Comparison of ENCODE assay signal across 9 mouse cellular contexts in genomic region chr8:70755661-70756475, GRCm38 (mm10). TPM values are rescaled to one million over a fixed set of nuclear protein-coding genes. Genes with fewer than 3 reads are reported as not detected.
A peak's percentile ranks its signal among the peaks of the same experiment; 100 is the strongest.
DNase-seq lines count a peak whose midpoint lies in the region; ATAC-seq and TF ChIP-seq lines count a peak whose summit lies in the region.
"Had no signal": no experiment of that assay in that cellular context is flagged by ENCODE, and none has a peak within 500 bp of the region (broad histone marks: within the 10 kb centered on the region; RNA-seq: fewer than 3 reads in every experiment).

No protein-coding gene starts in this region.

- TF ChIP-seq CTCF in stomach, postnatal 0 days (IDR thresholded peaks at IDR 0.05; ENCODE audit: low read depth): no peak

- H3K27ac ChIP-seq in kidney, embryonic 16.5 days (ENCODE audit: low read length): no peak overlapping the region
- H3K27ac ChIP-seq in liver, embryonic 15.5 days (replicated peaks): 0 out of 2 replicates have a peak overlapping the region, but pooled peaks have one; percentile 45
- H3K27ac ChIP-seq in stomach, postnatal 0 days (replicated peaks): no peak overlapping the region

- 84% methylated on average over 24 of the region's 24 CpGs for WGBS in kidney, embryonic 16.5 days
- 75% methylated on average over 24 of the region's 24 CpGs for WGBS in liver, embryonic 15.5 days (ENCODE audit: insufficient replicate concordance)
- WGBS in stomach, postnatal 0 days: 85% methylated on average over 24 of the region's 24 CpGs

- H3K9me3 ChIP-seq in kidney, embryonic 16.5 days (ENCODE audit: low read length): no peaks in the 10 kb centered on the region
- H3K9me3 ChIP-seq in liver, embryonic 15.5 days (replicated peaks): no peaks in the 10 kb centered on the region
- no peaks in the 10 kb centered on the region for H3K9me3 ChIP-seq in stomach, postnatal 0 days (ENCODE audit: control insufficient read depth, low read length)

- peak overlapping the region; percentile 98 for H3K4me2 ChIP-seq in kidney, embryonic 16.5 days (replicated peaks; ENCODE audit: low read depth, low read length)
- peak overlapping the region; percentile 90 for H3K4me2 ChIP-seq in liver, embryonic 15.5 days
- H3K4me2 ChIP-seq in stomach, postnatal 0 days (replicated peaks; ENCODE audit: low read depth): peak overlapping the region; percentile 96

- peak overlapping the region; percentile 72 for H3K4me3 ChIP-seq in kidney, embryonic 16.5 days (ENCODE audit: low read length)
- H3K4me3 ChIP-seq in liver, embryonic 15.5 days (replicated peaks): peak overlapping the region; percentile 66; the same call in 1 of the 2 replicates
- H3K4me3 ChIP-seq in stomach, postnatal 0 days (ENCODE audit: low read depth, low read length): no peak overlapping the region; the same call in 1 of the 2 replicates

- no peaks in the 10 kb centered on the region for H3K27me3 ChIP-seq in kidney, embryonic 16.5 days (ENCODE audit: insufficient read depth, low read length)
- H3K27me3 ChIP-seq in liver, embryonic 15.5 days: no peaks in the 10 kb centered on the region
- H3K27me3 ChIP-seq in stomach, postnatal 0 days (ENCODE audit: control insufficient read depth, insufficient read depth, low read length): no peaks in the 10 kb centered on the region

- H3K9ac ChIP-seq in kidney, embryonic 16.5 days (replicated peaks; ENCODE audit: low read length): peak overlapping the region; percentile 76; the same call in 1 of the 2 replicates
- H3K9ac ChIP-seq in liver, embryonic 15.5 days: peak overlapping the region; percentile 59; the same call in 1 of the 2 replicates
- H3K9ac ChIP-seq in stomach, postnatal 0 days (ENCODE audit: low read length): peak overlapping the region; percentile 83; the same call in 1 of the 2 replicates

- peaks cover 17% of the 10 kb centered on the region; the same call in 1 of the 2 replicates for H3K36me3 ChIP-seq in kidney, embryonic 16.5 days (ENCODE audit: insufficient read depth, low read length)
- peaks cover 26% of the 10 kb centered on the region for H3K36me3 ChIP-seq in liver, embryonic 15.5 days (replicated peaks)
- no peaks in the 10 kb centered on the region; the same call in 1 of the 2 replicates for H3K36me3 ChIP-seq in stomach, postnatal 0 days (ENCODE audit: control insufficient read depth, insufficient read depth, low read length)

- TF ChIP-seq EP300 in stomach, postnatal 0 days (optimal IDR thresholded peaks at IDR 0.05): no peak

- peaks cover 54% of the 10 kb centered on the region for H3K4me1 ChIP-seq in kidney, embryonic 16.5 days (ENCODE audit: insufficient read depth, low read length)
- H3K4me1 ChIP-seq in liver, embryonic 15.5 days (replicated peaks): peaks cover 65% of the 10 kb centered on the region
- H3K4me1 ChIP-seq in stomach, postnatal 0 days (replicated peaks; ENCODE audit: control insufficient read depth, insufficient read depth): peaks cover 7% of the 10 kb centered on the region; the same call in 1 of the 2 replicates

- no peak for ATAC-seq in kidney, embryonic 16.5 days (ENCODE audit: low FRiP score, low TSS enrichment)
- ATAC-seq in liver, embryonic 15.5 days (ENCODE audit: insufficient read depth): no peak
- no peak for ATAC-seq in stomach, postnatal 0 days (ENCODE audit: low FRiP score, low TSS enrichment)

- peak; percentile 7 to 10 for DNase-seq in left cerebral cortex, adult 18-20 months (ENCODE audit: low spot score in 2 of 2)
- no peak for DNase-seq in left cerebral cortex, adult 11 months (ENCODE audit: low spot score)
- peak; percentile 28 to 37 for DNase-seq in cerebellum, postnatal 10 days
- DNase-seq in gastrocnemius, postnatal 25 days: peak; percentile 13
- peak; percentile 16 for DNase-seq in stomach, postnatal 0 days (ENCODE audit: low spot score)
- no peak for DNase-seq in embryo, embryonic 10 days (ENCODE audit: low spot score)

RNA-seq across cellular contexts. Expression of gene Rab3a, which starts 1.4 kb away (rescaled TPM):
- total RNA-seq in left cerebral cortex, adult 18-20 months (2021): 100 to 1,000 TPM; 870 to 892 TPM
- 10 to 100 TPM; 40.0 to 40.4 TPM for total RNA-seq in gastrocnemius, postnatal 25 days (2021)
- 20.9 and 22.0 TPM in 2 replicates for polyA plus RNA-seq in kidney, embryonic 16.5 days (2015; fragmentation: Nextera tagmentation; extraction: Ambion mirVana)
- polyA plus RNA-seq in liver, embryonic 15.5 days (2015; fragmentation: Nextera tagmentation; extraction: Ambion mirVana): 2.7 and 3.5 TPM in 2 replicates
- polyA plus RNA-seq in stomach, postnatal 0 days (2015; fragmentation: Nextera tagmentation; extraction: Ambion mirVana): 18.9 and 19.0 TPM in 2 replicates

RNA-seq across cellular contexts. Expression of gene Mpv17l2, which starts 4.9 kb away (rescaled TPM):
- 10 to 100 TPM; 31.3 to 31.4 TPM for total RNA-seq in left cerebral cortex, adult 18-20 months (2021)
- 10 to 100 TPM; 19.6 to 25.6 TPM for total RNA-seq in gastrocnemius, postnatal 25 days (2021)
- polyA plus RNA-seq in kidney, embryonic 16.5 days (2015; fragmentation: Nextera tagmentation; extraction: Ambion mirVana): 57.0 and 60.4 TPM in 2 replicates
- polyA plus RNA-seq in liver, embryonic 15.5 days (2015; fragmentation: Nextera tagmentation; extraction: Ambion mirVana): 34.7 and 37.8 TPM in 2 replicates
- polyA plus RNA-seq in stomach, postnatal 0 days (2015; fragmentation: Nextera tagmentation; extraction: Ambion mirVana): 77.3 and 80.1 TPM in 2 replicates

RNA-seq across cellular contexts. Expression of gene Pik3r2, which starts 20.6 kb away (rescaled TPM):
- total RNA-seq in left cerebral cortex, adult 18-20 months (2021): 100 to 1,000 TPM; 150 to 153 TPM
- 10 to 100 TPM; 13.1 to 18.7 TPM for total RNA-seq in gastrocnemius, postnatal 25 days (2021)
- 72.8 and 77.3 TPM in 2 replicates for polyA plus RNA-seq in kidney, embryonic 16.5 days (2015; fragmentation: Nextera tagmentation; extraction: Ambion mirVana)
- polyA plus RNA-seq in liver, embryonic 15.5 days (2015; fragmentation: Nextera tagmentation; extraction: Ambion mirVana): 14.7 and 16.5 TPM in 2 replicates
- polyA plus RNA-seq in stomach, postnatal 0 days (2015; fragmentation: Nextera tagmentation; extraction: Ambion mirVana): 36.8 and 39.0 TPM in 2 replicates

RNA-seq across cellular contexts. Expression of gene Pde4c, which starts 32.3 kb away (rescaled TPM):
- 1 to 10 TPM; 1.6 to 3.4 TPM for total RNA-seq in left cerebral cortex, adult 18-20 months (2021)
- 1 to 10 TPM; 1.6 to 2.3 TPM for total RNA-seq in gastrocnemius, postnatal 25 days (2021)
- 8.8 and 11.6 TPM in 2 replicates for polyA plus RNA-seq in kidney, embryonic 16.5 days (2015; fragmentation: Nextera tagmentation; extraction: Ambion mirVana)
- 1.4 and 1.9 TPM in 2 replicates for polyA plus RNA-seq in liver, embryonic 15.5 days (2015; fragmentation: Nextera tagmentation; extraction: Ambion mirVana)
- polyA plus RNA-seq in stomach, postnatal 0 days (2015; fragmentation: Nextera tagmentation; extraction: Ambion mirVana): 0.27 and 0.35 TPM in 2 replicates

RNA-seq across cellular contexts. Expression of gene Gm3336, which starts 37.5 kb away (rescaled TPM):
- not detected for total RNA-seq in left cerebral cortex, adult 18-20 months (2021)
- not detected for total RNA-seq in gastrocnemius, postnatal 25 days (2021)
- polyA plus RNA-seq in kidney, embryonic 16.5 days (2015; fragmentation: Nextera tagmentation; extraction: Ambion mirVana): 0.52 and 0.76 TPM in 2 replicates
- 0.13 and 0.35 TPM in 2 replicates for polyA plus RNA-seq in liver, embryonic 15.5 days (2015; fragmentation: Nextera tagmentation; extraction: Ambion mirVana)
- 29.7 and 32.2 TPM in 2 replicates for polyA plus RNA-seq in stomach, postnatal 0 days (2015; fragmentation: Nextera tagmentation; extraction: Ambion mirVana)
- total RNA-seq: heart, postnatal 14 days had no signal

Comparison
In these comparisons a context has a peak if more than half of its experiments do, and no peak if none do; other contexts are left out.
1. DNase-seq: peak in left cerebral cortex, adult 18-20 months (2 of 2), cerebellum, postnatal 10 days (2 of 2), gastrocnemius, postnatal 25 days (single experiment) and stomach, postnatal 0 days (single experiment); none in left cerebral cortex, adult 11 months (single experiment) and embryo, embryonic 10 days (single experiment).
2. Peak in every context shown above with its lines, with median percentiles within 50 percentile points of each other: H3K4me2 ChIP-seq and H3K9ac ChIP-seq.